ENCODE assay signal across 11 mouse cellular contexts in the genomic region with DNA sequence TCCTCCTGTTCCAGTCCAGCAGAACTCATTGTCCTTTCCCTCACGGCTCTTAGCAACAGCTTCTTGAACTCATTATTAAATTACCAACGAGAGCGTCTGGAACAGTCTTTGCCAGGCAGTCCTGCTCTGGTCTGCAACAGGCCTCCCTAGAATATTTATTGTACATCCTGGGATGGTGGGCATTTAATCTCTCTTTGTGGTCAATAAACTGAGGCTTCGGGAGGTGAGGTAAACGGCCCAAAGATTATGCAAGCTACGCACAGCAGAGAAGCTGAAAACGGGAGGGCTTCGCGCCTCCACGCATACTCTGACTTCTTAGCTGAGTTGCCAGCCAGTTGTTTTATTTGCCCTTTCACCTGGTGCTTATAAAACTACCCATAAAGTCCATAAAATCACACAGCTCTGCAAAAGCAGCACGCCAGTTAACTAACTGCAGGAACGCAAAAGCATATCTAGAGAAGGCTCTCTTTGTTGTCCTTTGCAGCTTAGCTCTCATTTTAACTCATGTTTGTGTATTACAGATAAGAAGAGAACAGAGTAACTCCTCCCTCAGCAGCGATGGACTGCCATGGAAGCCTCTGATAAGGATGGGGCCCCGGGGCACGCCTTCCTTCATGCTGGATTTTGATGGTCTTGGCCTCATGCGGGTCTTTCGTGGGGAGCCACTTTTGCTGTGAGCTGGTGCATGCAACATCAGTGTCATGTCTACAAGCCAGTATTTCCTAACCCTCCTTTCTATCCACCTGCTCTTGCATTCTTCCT. TPM values are rescaled to one million over a fixed set of nuclear protein-coding genes. Genes with fewer than 3 reads are reported as not detected.
DNase-seq lines count a peak whose midpoint lies in the region; ATAC-seq and TF ChIP-seq lines count a peak whose summit lies in the region.
"Had no signal": no experiment of that assay in that cellular context is flagged by ENCODE, and none has a peak within 500 bp of the region (broad histone marks: within the 10 kb centered on the region; RNA-seq: fewer than 3 reads in every experiment).

No protein-coding gene starts in this region.

- H3K4me1 ChIP-seq in midbrain, embryonic 11.5 days (ENCODE audit: control insufficient read depth, insufficient read depth, low read length): no peaks in the 10 kb centered on the region
- no peaks in the 10 kb centered on the region for H3K4me1 ChIP-seq in midbrain, embryonic 14.5 days (ENCODE audit: control insufficient read depth, insufficient read depth, low read length)
- H3K4me1 ChIP-seq in erythroblast, embryonic 14.5 days (ENCODE audit: control insufficient read depth): peaks cover 92% of the 10 kb centered on the region
- peaks cover 2% of the 10 kb centered on the region; the same call in 1 of the 2 replicates for H3K4me1 ChIP-seq in liver, adult 2 months (ENCODE audit: control insufficient read depth, insufficient read depth, low read length)

- no peaks in the 10 kb centered on the region for H3K9me3 ChIP-seq in midbrain, embryonic 11.5 days (ENCODE audit: control insufficient read depth, low read length)
- no peaks in the 10 kb centered on the region for H3K9me3 ChIP-seq in midbrain, embryonic 14.5 days (ENCODE audit: control insufficient read depth, low read length)
- H3K9me3 ChIP-seq in erythroblast, embryonic 14.5 days (ENCODE audit: control insufficient read depth, low read length): no peaks in the 10 kb centered on the region; the same call in 1 of the 2 replicates

- peak; percentile 85 for DNase-seq in midbrain, embryonic 11.5 days (ENCODE audit: low spot score, missing footprints)
- DNase-seq in midbrain, embryonic 14.5 days: no peak
- DNase-seq in liver, adult 2 months (ENCODE audit: extremely low read depth, low read depth, low spot score): peak; percentile 51
- peak; percentile 20 for DNase-seq in yolk sac, embryonic 10.5 days (ENCODE audit: low spot score)
- no peak for DNase-seq in right cerebral cortex, postnatal 14 days
- DNase-seq in thymus, postnatal 4 days: no peak
- DNase-seq: gastrocnemius, postnatal 10 days; kidney, adult 9 months had no signal

- H3K27ac ChIP-seq in midbrain, embryonic 11.5 days (ENCODE audit: low read depth, low read length): no peak overlapping the region
- no peak overlapping the region for H3K27ac ChIP-seq in midbrain, embryonic 14.5 days (replicated peaks; ENCODE audit: low read depth, low read length)
- H3K27ac ChIP-seq in liver, adult 2 months (replicated peaks; ENCODE audit: insufficient read depth, low read depth, low read length): no peak overlapping the region

- no peak for ATAC-seq in midbrain, embryonic 11.5 days (ENCODE audit: low FRiP score)
- no peak for ATAC-seq in midbrain, embryonic 14.5 days (ENCODE audit: low FRiP score, low TSS enrichment)

- WGBS in midbrain, embryonic 11.5 days: 79% methylated on average over 17 of the region's 17 CpGs
- WGBS in midbrain, embryonic 14.5 days: 66% methylated on average over 17 of the region's 17 CpGs
- WGBS in liver, adult 2 months: 27% methylated on average over 17 of the region's 17 CpGs

- H3K27me3 ChIP-seq in midbrain, embryonic 11.5 days (ENCODE audit: control insufficient read depth, insufficient read depth, low read length): no peaks in the 10 kb centered on the region
- no peaks in the 10 kb centered on the region for H3K27me3 ChIP-seq in midbrain, embryonic 14.5 days (ENCODE audit: control insufficient read depth, insufficient read depth, low read length)
- H3K27me3 ChIP-seq in erythroblast, embryonic 14.5 days (ENCODE audit: control insufficient read depth): no peaks in the 10 kb centered on the region
- H3K27me3 ChIP-seq in liver, adult 2 months (ENCODE audit: control insufficient read depth, insufficient read depth, low read length): 0 out of 2 replicates have a peak, but pooled peaks cover 3% of the 10 kb centered on the region

- no peak overlapping the region for H3K9ac ChIP-seq in midbrain, embryonic 11.5 days (ENCODE audit: low read length)
- H3K9ac ChIP-seq in midbrain, embryonic 14.5 days (replicated peaks; ENCODE audit: low read length): no peak overlapping the region
- H3K9ac ChIP-seq in liver, adult 2 months (ENCODE audit: low read depth, low read length): no peak overlapping the region

- H3K79me2 ChIP-seq in liver, adult 2 months (ENCODE audit: control insufficient read depth, insufficient read depth, low read length): no peaks in the 10 kb centered on the region

- no peak for TF ChIP-seq CTCF in liver, adult 2 months (IDR thresholded peaks at IDR 0.05; ENCODE audit: low read depth, low read length)

- no peaks in the 10 kb centered on the region for H3K36me3 ChIP-seq in midbrain, embryonic 11.5 days (ENCODE audit: control insufficient read depth, insufficient read depth, low read length)
- H3K36me3 ChIP-seq in midbrain, embryonic 14.5 days (ENCODE audit: control insufficient read depth, insufficient read depth, low read length): no peaks in the 10 kb centered on the region
- peaks cover 2% of the 10 kb centered on the region; the same call in 1 of the 2 replicates for H3K36me3 ChIP-seq in erythroblast, embryonic 14.5 days (ENCODE audit: control insufficient read depth)
- no peaks in the 10 kb centered on the region for H3K36me3 ChIP-seq in liver, adult 2 months (ENCODE audit: control insufficient read depth, insufficient read depth, low read length)

- no peak overlapping the region for H3K4me3 ChIP-seq in midbrain, embryonic 11.5 days (ENCODE audit: low read depth, low read length)
- H3K4me3 ChIP-seq in midbrain, embryonic 14.5 days (replicated peaks; ENCODE audit: low read depth, low read length): no peak overlapping the region
- peak overlapping the region; percentile 49 for H3K4me3 ChIP-seq in erythroblast, embryonic 14.5 days (replicated peaks)
- no peak overlapping the region for H3K4me3 ChIP-seq in liver, adult 2 months (ENCODE audit: insufficient read depth, low read depth, low read length)

- no peak overlapping the region for H3K4me2 ChIP-seq in midbrain, embryonic 11.5 days
- H3K4me2 ChIP-seq in midbrain, embryonic 14.5 days (ENCODE audit: low read length): no peak overlapping the region

- TF ChIP-seq POLR2A in liver, adult 2 months (IDR thresholded peaks at IDR 0.05; ENCODE audit: extremely low read depth, insufficient read depth, low read length): no peak

RNA-seq across cellular contexts. Expression of gene Glrp1, which starts 18.1 kb away (rescaled TPM):
- polyA plus RNA-seq in midbrain, embryonic 11.5 days (2014; fragmentation: Nextera tagmentation; extraction: Ambion mirVana): not detected in 2 replicates
- polyA plus RNA-seq in midbrain, embryonic 14.5 days (2014; fragmentation: Nextera tagmentation; extraction: Ambion mirVana): not detected in 2 replicates
- not detected in 2 replicates for polyA plus RNA-seq in erythroblast, embryonic 14.5 days (2012)
- 0.07 and 0.09 TPM in 2 replicates for total RNA-seq in liver, adult 2 months (2014; rRNA removed)
- polyA plus RNA-seq in liver, adult 2 months (2012; rRNA removed): 0.04 TPM in 1 of 2 replicates, not detected in the other
- total RNA-seq: gastrocnemius, postnatal 10 days; layer of hippocampus, postnatal 14 days; midbrain, postnatal 0 days had no signal

Comparison
In these comparisons a context has a peak if more than half of its experiments do, and no peak if none do; other contexts are left out.
1. DNase-seq: peak in midbrain, embryonic 11.5 days (single experiment), liver, adult 2 months (single experiment) and yolk sac, embryonic 10.5 days (single experiment); none in midbrain, embryonic 14.5 days (single experiment), right cerebral cortex, postnatal 14 days (single experiment) and thymus, postnatal 4 days (single experiment).